Mouse (Mus musculus) erythroblast, embryonic 14.5 days (primary cell): Measurements from ENCODE around the gene Fbh1.

Experiments used
- GATA1 ChIP-seq: IDR thresholded peaks from 2 replicates; pipeline ENCODE4 v1.6.1; 2012; ENCODE audit warnings: low read length, inconsistent platforms, mixed read lengths
- TAL1 ChIP-seq: IDR thresholded peaks from 3 replicates; pipeline ENCODE4 v1.6.1; 2012; ENCODE audit warnings: low read length, inconsistent platforms, mixed read lengths

DNA sequence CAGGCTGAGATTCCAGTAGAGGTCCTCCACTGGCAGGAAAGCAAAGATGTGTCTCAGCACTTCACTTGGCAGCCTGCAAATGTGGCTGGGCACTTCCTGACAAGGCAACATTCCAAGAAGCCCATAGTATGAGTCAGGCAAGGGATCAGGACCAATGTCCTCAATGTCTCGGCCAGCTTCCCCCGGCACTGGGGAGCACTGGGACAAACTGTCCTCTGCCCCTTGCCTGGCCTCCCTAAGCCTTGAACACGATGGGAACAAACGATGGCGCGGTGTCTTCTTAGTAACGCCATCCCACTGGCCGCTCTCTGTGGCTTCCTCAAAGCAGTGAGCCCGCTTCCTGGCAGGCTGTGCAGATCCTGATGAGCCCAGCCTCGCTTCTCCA lies 10.2 kb downstream of the Fbh1 start:
- no peak for TF ChIP-seq GATA1
- no peak for TF ChIP-seq TAL1
